Mouse (Mus musculus) cerebellum, adult 2 months (tissue): Measurements from ENCODE around the gene Habp4.

Source experiments
- CTCF ChIP-seq: fragments of 200-500 bp; IDR thresholded peaks from 2 replicates; pipeline ENCODE4 v1.5.1; 2011; ENCODE audit warnings: low read depth, mild to moderate bottlenecking, control low read depth, low read length, moderate library complexity, borderline replicate concordance; ENCODE audit not compliant: insufficient read depth
- POLR2A ChIP-seq: fragments of 200-500 bp; IDR thresholded peaks from 2 replicates; pipeline ENCODE4 v1.6.1; 2011; ENCODE audit warnings: low read length, control low read depth, borderline replicate concordance; ENCODE audit not compliant: insufficient read depth

DNA sequence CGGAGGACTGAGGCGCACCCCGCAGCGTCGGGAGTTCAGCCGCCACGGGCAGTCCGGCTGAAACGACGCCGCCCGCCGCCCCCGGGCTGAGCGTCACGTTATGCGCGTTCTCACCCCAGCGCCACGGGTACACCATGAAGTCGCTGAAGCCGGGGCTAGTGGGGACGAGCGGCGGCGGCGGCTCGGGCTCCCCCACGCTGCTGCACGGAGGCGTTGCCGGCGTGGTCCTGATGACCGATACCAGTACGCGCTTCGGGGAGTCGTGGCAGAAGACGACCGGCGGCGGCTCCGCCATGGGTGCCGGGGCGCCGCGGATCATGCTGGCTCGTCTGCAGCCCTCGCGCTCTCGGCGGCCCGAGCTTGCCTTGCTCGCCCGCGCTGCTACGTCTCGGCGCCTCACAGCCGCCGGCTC lies 8.9 kb upstream of the Habp4 start:
- TF ChIP-seq CTCF (no peak), POLR2A (no peak)
